Mouse (Mus musculus) liver, embryonic 14.5 days (tissue): ENCODE data around the gene Hist1h2aa.
A peak's percentile ranks its signal among the peaks of the same experiment; 100 is the strongest.

Experiments used
- CTCF ChIP-seq: IDR thresholded peaks from 2 replicates; pipeline ENCODE4 v1.5.1; 2016; ENCODE audit warnings: antibody characterized with exemption, low read depth, control low read depth
- EP300 ChIP-seq: IDR thresholded peaks from 2 replicates; pipeline ENCODE4 v1.6.1; 2016; ENCODE audit warnings: antibody characterized with exemption, low read depth

- TF ChIP-seq CTCF, result peak; percentile 64
- no peak for TF ChIP-seq EP300
These were observed 48.7 kb upstream of the Hist1h2aa start for GRCm38 (mm10) chr13:23885540-23885939.
